Mouse (Mus musculus): Measurements from ENCODE around the gene Ctbp2.

DNA sequence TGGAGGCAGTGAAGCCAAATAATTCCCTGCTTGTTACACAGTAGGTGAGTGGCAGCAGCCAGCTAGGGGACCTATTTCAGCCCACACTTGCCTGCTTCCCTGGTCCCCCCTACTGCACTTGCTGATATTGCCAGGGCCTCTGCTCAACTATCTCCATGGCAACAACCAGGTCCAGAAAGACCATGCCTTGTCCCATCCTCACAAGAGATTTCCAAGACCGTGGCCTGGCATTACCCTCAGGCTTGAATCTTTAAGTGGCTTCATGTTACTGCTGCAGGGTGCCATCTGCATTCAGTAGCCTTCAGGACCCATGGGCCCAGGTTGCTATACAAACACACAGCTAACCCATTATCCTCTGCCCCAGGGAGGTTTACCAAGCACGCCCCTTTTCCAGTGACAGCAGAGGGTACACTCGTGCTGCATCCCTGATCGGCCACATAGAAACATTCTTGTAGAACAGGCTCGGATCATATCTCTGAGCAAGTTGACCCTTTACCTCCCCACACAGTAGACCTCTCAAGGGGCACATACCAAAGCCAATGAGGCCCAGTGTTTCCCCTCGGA is 129.4 kb downstream of the Ctbp2 start:
- TF ChIP-seq CTCF (IDR thresholded peaks at IDR 0.05; ENCODE audit: control insufficient read depth, insufficient read depth, insufficient read length) (no peak), MAX (IDR thresholded peaks at IDR 0.05) (no peak), USF1 (IDR thresholded peaks at IDR 0.05; ENCODE audit: low read depth) (no peak), CEBPB (IDR thresholded peaks at IDR 0.05; ENCODE audit: low read depth) (no peak)
